Mouse (Mus musculus): ENCODE measurements at regions not wholly inside any gene's neighbourhood (a gene's known extent, or its start where the extent isn't known, plus 50 kb on each side); places are given as distances from the start of the nearest gene placed in this dataset.

DNA sequence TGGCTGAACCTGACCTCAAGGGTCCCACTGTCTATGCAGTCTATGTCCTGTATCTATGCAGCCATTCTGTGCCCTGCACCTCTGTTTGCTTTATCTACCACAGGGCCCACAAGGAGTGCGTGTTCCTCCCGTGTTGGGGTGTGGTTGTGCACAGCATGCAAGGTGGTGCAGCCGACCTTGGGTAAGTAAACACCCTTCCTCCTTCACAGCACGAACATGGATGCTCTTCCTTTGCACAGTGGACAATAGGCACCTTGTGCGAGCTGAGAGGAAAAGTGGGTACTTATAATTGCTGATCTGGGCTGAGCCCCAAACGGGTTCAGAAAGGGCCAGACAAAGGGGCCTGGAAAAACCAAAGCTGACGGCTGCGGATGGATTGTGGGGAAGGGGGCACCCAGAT, 91.3 kb upstream of the 1600014C23Rik start:
- no peak for DNase-seq (ENCODE audit: low spot score)

DNA sequence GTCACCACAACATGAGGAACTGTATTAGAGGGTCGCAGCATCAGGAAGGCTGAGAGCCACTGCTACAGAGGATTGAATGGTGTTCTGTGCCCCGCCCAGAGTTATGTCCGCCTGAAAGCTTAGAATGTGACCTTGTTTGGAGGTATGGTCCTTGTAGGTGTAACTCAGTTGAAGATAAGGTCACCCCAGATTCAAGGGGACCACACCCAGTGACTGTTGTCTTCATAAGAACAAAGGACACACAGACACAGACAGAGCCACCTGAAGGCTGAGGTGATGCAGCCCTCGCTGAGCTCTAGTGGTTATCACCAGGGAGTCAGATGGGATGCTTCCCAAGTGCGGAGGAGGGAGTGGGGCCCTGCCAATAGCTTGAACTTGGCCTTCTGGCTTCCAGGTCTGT, 89.9 kb upstream of the 1600014C23Rik start:
- DNase-seq (ENCODE audit: low spot score) = no peak

DNA sequence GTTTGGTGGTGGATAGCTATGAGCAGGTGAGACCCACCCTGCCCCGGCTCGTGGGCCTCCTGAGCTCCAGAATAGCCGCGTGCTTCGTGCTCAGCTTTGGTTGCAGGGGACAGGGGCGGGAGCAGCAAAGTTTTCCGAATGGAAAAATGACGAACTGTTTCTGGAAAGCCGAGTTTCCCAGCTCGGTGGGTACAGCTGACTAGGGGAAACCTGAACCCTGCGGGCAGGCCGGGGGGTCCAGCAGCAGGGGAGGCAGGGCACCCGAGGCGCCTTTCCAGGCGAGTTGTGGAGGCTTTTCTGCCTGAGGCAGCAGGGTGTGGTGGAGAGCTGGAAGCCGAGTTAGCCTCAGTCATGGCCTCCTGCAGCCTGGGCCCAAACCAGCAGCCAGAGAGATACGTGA, 88.8 kb upstream of the 1600014C23Rik start:
- DNase-seq (ENCODE audit: low spot score) = no peak

DNA sequence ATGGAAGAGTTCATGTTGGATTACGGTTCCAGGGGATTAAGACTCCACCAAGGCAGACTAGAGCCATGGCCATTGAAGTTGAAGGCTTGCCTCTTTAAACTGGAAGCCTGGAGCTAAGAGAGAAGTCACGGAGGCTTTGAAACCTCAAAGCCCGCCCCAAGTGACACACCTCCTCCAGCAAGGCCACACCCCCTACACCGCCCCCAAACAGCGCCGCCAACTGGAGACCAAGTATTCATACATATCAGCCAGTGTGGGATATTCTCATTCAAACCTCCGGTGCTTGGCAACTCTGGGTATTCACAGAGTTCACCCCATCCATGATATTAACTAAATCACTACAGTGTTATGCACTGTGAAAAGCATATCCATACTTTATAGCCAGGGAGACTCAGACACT, 87.7 kb upstream of the 1600014C23Rik start:
- no peak for DNase-seq (ENCODE audit: low spot score)

DNA sequence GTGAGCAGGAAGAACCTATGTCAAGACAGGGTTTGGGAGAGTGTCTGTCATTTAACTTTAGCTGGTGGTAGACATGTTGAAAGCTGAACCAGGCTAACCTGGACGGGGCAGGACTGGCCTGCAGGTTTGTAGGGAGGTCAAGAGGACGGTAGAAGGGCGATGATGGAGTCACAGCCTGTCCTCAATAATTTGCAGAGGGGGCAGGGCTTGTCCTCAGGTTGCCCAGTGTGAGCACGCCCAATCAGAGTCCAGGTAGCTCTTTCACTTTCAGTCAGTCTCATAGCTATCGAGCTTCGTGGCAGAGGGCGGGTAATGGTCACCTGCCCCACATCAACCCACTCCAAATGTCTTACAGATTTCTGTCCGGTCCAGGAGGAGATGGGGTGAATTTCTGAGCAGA, 85.5 kb upstream of the 1600014C23Rik start:
- no peak for DNase-seq (ENCODE audit: low spot score)

DNA sequence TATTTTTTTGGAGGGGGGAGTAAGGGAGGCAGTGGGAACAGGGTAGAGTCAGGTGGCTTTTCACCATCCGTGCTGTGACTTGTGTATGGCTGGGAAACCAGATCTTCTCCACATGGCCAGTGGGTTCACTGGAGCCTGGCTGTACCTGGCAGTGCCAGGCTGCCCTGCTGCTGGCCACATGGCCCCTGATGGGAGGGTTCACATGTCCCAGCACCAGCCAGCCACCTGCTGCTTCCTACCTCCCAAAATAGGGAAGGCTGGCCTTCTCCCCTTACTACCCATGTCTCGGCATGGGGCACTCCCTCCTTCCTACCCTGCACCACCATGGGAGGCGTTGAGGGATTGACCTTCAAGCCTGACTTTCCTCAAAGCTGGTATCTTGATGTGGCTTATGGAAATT, 82.9 kb upstream of the 1600014C23Rik start:
- DNase-seq (ENCODE audit: low spot score) = no peak

DNA sequence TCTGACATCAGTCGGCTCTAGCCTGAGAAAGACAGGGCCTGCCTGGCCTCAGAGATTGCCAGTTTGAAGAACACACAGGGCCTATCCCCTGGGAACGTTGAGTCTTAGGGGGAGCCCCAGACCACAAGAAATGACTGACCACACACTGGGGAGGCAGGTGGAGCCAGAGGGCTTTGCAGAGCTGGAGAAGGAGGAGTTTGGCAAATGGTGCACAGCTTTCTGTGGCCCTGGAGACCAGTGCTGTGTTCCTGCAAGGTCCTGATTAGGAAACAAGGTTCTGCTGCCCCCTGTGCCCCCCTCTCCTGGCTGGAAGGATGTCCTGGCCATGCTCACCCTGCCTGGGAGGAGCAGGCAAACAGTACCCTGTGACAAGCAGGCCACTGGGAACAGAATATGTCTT, 82.2 kb upstream of the 1600014C23Rik start:
- DNase-seq (ENCODE audit: low spot score) = peak; percentile 15

DNA sequence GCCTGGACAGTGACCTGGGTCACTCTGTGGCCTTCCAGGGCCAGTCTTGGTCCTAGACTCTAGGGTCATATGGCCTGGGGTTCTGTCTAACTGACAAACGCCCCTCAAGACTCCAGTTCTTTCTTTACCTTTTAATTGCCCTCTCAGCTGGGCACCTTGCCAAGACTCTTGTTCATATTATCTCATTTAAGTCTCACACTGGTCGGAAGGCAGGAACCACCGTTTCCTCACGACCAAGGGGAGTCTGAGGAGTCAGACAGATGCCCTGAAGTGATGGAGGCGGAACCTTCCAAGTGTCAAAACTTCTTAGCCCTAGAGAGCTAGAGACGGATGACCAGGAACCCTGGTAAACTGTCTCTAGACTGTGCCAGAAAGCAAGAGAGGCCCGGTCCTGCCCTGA, 81.7 kb upstream of the 1600014C23Rik start:
- no peak for DNase-seq (ENCODE audit: low spot score)

DNA sequence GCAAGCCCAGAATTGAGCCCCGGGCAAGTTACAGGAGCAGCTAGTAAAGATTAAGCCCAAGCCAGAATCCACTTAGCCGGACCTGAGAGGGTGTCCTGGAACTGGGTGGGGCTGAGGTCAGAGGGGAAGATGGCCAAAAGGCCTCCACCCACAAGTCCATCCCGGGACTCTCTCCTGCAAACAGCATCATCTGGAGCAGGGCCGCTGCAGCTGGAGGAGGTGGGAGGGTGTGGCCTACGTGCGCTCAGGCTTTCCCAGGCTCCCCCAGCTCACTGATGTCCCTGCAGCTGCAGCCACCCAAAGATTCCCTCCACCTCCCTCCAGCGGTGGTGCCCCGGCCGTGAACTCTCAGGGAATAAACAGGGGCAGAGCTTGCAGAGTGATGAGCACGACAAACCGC, 80.9 kb upstream of the 1600014C23Rik start:
- peak; percentile 24 for DNase-seq (ENCODE audit: low spot score)

DNA sequence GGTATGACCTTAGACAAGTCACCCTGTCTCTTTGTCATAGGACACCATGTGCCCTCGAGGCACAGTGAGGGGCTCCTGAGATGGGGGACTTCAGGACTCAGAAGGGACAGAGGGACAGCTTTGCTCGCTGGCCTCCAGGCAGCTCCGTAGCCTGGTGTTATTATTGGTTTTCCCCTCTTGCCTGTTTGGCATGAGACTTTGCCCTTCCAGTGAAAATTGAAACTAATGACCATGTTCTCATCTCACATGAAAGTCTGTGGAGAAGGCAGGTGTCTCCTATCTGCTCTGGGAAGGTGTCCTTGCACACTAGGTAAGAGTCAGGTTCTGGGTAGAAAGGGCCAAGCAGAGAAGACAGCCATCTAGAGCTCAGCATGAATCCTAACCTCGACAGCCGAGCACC, 80.3 kb upstream of the 1600014C23Rik start:
- DNase-seq (ENCODE audit: low spot score) = no peak

DNA sequence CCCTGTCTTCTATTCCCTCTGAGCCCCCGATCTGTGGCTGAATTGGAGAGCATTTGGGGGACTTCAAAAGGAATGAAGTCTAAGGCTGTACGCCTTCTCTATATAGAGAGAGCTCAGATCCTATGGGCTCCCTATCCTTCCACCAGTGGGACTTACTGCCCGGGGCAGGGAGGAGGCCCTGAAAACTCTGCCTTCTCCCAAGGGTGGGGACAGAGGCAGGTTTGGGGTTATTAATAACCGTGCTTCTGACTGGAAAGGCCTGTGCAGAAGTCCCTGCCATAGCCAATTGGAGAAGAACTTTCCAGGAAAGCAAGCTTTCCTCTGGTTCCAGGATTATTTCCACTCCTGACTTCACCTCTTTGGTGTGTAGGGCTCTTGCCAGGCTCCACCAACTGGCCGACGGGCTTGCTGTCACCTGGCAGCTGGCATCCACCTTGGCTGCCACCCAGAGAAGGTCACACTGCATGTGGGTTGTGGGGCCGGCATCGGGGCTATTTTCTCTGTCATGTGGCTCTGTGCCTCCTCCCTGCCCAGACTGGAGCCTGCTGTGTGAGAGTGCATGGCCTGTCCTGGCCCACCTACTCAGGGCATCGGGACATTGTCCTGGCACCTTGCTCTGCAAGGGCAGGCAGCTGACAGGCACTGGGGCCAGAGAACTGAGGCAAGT, 78.8 kb upstream of the 1600014C23Rik start:
- no peak for DNase-seq (ENCODE audit: low spot score)

DNA sequence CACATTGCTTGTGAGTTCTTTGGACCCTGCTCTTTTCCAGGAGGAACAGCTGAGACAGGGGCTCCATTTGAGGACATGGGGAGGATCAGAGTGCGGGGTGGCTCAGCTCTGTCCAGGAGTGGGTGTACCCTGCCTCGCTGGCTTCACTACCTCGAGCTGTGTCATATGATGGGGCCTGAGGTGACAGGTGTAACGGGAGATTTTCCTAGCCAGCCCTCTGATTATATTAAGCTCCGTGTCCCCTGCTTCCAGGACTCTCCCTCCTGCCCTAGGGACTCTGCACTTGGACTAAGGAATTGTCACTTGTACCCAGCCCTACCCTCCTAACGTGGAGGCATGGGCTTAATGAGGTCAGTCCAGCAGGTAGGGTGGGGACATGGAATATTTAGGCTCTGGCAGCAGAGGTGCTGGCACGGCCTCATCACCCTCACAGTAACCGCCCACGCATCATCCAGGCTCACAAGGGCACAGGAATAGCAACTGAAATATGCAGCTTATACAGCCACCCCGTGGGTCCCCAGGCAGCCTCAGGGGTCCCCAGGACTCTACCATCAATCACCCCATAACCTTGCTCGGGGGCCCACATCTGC, 78.1 kb upstream of the 1600014C23Rik start:
- no peak for DNase-seq (ENCODE audit: low spot score)

DNA sequence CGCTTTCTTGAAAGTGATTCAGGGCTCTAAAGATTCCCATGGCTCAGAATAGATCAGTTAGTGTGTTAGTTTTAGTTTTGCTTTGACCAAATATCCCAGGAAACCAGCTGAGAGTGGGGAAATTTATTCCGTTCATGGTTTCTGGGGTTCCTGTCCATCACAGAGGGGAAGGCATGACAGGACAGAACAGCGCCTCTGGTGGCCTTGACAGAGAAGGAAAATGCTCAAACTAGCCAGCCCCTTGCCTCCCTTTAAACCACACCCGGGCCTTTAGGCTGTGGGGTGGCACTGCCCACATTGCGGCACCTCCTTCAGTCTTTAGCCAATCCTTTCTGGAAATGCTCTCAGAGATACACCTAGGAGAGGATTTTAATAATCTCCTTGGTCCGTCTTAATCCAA, 76.1 kb upstream of the 1600014C23Rik start:
- no peak for DNase-seq (ENCODE audit: low spot score)

DNA sequence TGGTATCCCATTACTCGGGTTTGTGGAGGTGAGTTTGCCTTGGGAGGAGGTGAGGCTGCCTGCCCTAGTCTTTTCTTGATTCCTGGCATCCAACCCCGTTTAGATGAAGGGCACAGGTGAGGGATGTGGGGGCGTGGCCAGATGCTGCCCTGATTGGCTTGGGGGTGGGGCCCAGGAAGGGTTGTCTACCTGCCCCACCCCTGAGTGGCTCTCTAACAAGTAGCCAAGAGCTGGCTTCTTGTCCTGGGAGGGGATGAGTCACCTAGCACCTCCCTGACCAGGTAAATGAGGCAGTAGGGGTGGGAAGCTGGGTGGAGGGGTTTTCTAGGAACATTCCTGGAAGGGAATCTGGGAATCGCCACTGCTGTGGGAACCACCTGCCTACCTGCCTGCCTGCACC, 74.7 kb upstream of the 1600014C23Rik start:
- peak; percentile 48 for DNase-seq (ENCODE audit: low spot score)

DNA sequence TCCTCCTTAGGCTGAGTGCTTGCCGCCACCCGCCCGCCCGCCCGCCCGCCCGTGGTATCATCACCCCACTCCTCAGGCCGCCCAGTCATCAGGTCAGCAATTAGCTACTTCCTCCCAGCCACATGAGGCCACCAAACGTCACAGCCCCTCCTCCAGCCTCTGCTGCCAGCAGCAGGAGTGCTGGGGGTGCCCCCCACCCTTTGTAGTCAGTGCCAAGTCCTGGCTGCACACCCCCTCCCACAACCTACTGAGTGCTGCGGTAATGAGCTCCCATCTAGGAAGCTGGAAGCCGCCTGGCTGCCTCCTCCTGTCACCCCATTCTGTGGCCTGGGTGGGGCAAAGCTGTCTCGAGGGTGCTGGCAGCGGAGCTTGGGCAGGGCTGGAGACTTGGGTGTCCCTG, 73.8 kb upstream of the 1600014C23Rik start:
- DNase-seq (ENCODE audit: low spot score) = no peak

DNA sequence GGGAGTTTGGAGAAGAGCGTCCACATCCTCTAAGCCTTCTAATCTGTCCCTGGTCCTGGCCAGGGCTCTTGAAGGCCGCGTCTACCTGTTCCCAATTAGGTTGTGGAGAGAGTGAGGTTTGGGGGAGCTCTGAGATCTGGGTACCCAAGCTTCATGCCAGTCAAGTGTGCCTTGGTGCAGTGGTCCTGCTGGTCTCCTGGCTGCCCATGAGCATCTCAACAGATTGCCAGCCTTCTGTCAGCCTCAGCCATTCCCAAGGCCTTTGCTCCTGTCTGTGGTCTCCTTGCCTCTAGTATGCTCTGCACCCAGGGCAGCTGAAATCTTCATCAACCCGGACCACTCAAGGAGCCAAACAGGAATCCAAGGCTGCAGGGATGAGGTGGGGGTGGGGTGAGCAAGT, 73.2 kb upstream of the 1600014C23Rik start:
- DNase-seq (ENCODE audit: low spot score) = no peak

DNA sequence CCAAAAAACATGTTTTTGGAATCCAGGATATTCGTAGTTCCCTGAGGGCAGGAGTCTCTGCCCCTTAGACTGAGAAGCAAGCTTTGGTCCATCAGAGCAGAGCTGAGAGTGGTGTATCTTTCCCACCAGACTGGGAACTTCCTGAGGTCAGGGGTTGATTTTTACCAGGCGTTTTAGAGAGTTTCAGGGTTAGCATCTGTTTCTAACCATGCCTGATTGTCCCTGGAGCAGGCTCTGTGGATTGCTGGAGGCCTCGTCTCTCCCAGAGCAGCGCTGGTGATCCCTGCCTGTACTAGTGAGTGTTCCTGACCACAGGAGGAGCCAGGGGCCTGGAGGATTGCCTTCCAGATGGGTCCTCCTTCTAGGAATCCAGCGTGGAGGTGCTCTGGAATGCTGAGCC, 72.8 kb upstream of the 1600014C23Rik start:
- DNase-seq (ENCODE audit: low spot score) = no peak

DNA sequence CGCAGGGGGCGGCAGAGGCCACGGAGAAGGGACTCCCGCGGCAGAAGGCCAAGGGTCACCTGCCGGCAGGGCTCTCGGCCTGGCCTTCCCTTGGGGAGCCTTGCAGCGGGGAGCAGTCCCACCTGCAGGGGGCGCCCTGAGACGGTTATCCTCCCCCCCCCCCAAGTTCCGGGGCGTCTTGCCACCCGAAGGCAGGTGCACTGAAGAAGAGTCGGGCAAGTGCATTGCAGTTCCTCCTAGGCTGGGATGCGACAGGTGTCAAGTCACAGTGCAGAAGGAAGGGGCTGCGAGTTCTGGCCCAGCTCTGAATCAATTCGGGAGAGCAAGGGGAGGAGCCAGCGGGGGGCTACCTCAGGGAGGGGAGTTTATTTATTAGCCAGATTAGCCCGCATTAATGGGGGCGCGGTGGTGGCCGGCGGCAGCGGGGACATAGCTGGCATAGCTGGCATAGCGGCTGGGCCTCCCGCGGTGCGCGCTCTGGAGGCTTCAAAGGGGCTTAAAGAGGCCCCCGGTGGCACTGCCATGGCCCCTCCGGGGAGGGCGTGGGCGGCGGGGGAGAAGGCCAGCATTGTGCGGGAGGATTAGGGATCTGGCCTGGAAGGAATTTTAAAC, 71.9 kb upstream of the 1600014C23Rik start:
- no peak for DNase-seq (ENCODE audit: low spot score)

DNA sequence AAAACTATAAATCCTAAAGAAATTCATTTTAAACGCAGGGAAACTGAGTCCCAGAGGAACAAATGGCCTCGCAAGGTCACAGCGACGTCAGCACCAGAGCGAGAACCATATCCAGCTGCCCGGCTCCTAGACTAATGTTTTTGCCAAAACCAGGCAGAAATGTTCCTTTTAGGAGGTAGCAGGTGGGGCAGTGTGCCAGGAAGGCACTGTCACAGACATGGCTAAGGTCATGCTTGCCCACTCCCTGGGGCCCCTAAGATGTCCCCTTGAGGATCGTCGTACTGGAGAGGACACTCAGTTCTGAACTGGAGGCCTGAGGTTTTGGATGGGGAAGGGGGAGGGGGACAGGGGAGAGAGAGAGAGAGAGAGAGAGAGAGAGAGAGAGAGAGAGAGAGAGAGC, 69.7 kb upstream of the 1600014C23Rik start:
- DNase-seq (ENCODE audit: low spot score) = no peak

DNA sequence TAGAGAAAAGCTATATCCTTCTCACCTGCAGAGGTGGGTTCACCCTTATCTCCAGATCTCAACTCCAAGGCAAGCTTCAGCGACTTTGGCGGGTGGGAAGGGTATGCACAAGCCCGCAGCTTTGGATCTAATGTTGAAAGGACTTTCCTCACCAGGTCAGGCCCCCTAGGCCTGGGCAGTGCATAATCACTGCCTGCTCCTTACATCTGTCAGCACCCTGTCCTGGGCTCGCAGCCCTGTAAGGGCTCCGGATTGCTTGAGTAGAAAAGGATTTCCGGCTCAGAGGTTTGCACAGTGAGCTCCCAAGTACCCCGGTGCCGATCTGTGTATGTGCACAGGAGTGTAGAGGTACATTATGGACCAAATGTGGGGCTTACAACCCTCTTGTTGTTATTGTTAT, 68.8 kb upstream of the 1600014C23Rik start:
- no peak for DNase-seq (ENCODE audit: low spot score)

DNA sequence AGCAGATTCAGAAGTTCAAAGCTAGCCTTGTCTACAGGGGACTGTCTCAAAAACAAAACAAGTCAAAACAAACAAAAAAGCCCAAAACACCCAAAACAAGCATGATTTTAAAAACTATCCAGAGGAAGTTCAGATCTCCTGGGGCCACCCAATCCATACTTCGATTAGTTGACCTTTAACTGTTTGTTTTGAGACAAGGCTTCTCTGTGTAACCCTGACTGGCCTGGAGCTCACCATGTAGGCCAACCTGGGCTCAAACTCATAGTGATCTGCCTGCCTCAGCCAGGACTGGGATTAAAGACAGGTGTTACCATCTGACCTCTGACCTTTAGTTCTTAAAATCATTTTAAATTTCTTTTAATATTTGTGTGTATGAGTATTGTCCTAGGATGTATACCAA, 66.1 kb upstream of the 1600014C23Rik start:
- no peak for DNase-seq (ENCODE audit: low spot score)

DNA sequence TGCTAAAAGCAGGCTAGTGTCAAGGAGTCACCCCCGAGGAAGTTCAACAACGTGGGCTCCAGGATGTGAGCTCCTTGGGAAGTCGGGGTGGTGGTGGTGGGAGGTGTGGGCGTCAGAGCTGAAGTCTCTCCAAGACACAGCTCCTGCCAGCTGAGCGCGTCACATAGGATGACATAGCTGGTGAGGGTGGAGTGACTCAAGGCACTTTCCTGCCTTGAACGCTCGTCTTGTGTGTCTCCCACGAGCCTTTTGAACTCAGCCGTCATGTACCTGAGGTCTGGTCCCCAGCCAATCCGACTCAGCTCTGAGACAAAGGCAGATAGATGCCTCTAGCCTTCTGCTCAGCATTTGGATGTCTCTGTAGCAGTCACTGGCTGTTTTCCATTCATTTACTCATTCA, 65.4 kb upstream of the 1600014C23Rik start:
- DNase-seq (ENCODE audit: low spot score) = no peak

DNA sequence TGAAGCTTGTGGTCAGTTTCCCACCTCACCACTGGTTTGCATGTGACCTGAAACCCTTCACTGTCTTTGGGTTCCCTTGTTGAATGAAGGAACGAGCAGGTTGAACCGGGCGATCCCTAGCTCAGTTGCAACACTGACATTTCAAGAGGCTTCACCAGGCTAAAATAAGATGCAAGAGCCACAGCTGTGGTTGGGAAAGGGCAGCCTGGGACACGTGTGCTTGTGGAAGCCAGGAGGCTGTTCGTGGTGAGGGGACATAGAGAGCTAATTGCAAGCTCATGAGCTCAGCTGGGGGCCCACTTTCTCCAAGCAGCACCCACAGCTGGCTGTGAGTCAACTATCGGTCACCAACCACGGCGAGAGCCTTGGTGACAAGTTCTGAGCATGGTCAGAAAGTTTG, 64.8 kb upstream of the 1600014C23Rik start:
- no peak for DNase-seq (ENCODE audit: low spot score)

DNA sequence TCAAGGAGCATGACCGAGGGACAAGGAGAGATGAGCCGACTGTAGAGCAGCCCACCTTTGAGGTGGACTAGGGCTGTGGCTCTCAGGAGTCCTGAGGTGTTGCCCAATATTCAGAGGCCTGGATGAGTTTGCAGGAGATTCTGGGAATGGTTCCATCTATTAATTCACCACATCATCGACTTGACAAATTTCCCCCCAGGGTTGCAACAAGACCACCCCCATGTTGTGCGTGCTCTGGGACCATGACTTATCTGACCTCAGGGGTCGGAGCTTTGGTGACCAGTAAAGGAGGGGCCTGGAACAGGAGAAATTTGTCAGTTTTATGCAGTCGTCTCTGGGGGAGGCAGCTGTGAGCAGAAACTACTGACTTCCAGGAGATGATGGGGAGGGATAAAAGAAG, 63.5 kb upstream of the 1600014C23Rik start:
- no peak for DNase-seq (ENCODE audit: low spot score)

Data from urinary bladder, postnatal 14 days (tissue).